Mouse (Mus musculus) embryonic facial prominence, embryonic 14.5 days (tissue): Measurements from ENCODE around the gene Narfl. TPM values are rescaled to one million over a fixed set of nuclear protein-coding genes. Genes with fewer than 3 reads are reported as not detected.
A peak's percentile ranks its signal among the peaks of the same experiment; 100 is the strongest.

ENCODE experiments used
- ATAC-seq: fragments of 200-750 bp; cut with Nextera tagmentation; 2 replicates; pipeline ENCODE4 v1.8.0; 2017; ENCODE audit warnings: low read depth, moderate number of reproducible peaks, moderate TSS enrichment
- DNase-seq: peaks from one replicate; pipeline ENCODE4 v3.0.0-alpha.2; 2015; ENCODE audit warnings: low spot score
- H3K27ac ChIP-seq: fragments of 300-500 bp; sonication (generic); replicated peaks from 2 replicates; pipeline ENCODE4 v1.5.1; 2014; ENCODE audit warnings: low read depth, mild to moderate bottlenecking, low read length, moderate library complexity
- H3K27me3 ChIP-seq: fragments of 300-500 bp; sonication (generic); replicated peaks from 2 replicates; pipeline ENCODE4 v1.6.1; 2014; ENCODE audit warnings: low read length; ENCODE audit not compliant: control insufficient read depth, insufficient read depth
- H3K36me3 ChIP-seq: fragments of 300-500 bp; sonication (generic); 2 replicates; pipeline ENCODE4 v1.6.1; 2014; ENCODE audit warnings: low read length, mixed read lengths; ENCODE audit not compliant: control insufficient read depth, insufficient read depth
- H3K4me1 ChIP-seq: fragments of 300-500 bp; sonication (generic); 2 replicates; pipeline ENCODE4 v1.6.1; 2014; ENCODE audit warnings: antibody characterized with exemption, low read length; ENCODE audit not compliant: control insufficient read depth, insufficient read depth
- H3K4me2 ChIP-seq: fragments of 300-500 bp; sonication (generic); 2 replicates; pipeline ENCODE4 v1.6.1; 2014; ENCODE audit warnings: low read depth, mild to moderate bottlenecking, low read length, moderate library complexity, mixed read lengths
- H3K4me3 ChIP-seq: fragments of 300-500 bp; sonication (generic); 2 replicates; pipeline ENCODE4 v1.5.1; 2014; ENCODE audit warnings: low read depth, mild to moderate bottlenecking, low read length
- H3K9ac ChIP-seq: fragments of 300-500 bp; sonication (generic); 2 replicates; pipeline ENCODE4 v1.6.1; 2014; ENCODE audit warnings: low read depth, mild to moderate bottlenecking, low read length, moderate library complexity, mixed read lengths
- H3K9me3 ChIP-seq: fragments of 300-500 bp; sonication (generic); 2 replicates; pipeline ENCODE4 v1.6.1; 2016; ENCODE audit warnings: low read length; ENCODE audit not compliant: control insufficient read depth
- WGBS: fragments of 180-500 bp; shearing (Covaris S2); extraction: QIAGEN DNeasy Blood & Tissue Kit; methylation state at CpG from one replicate; pipeline ENCODE4 v1.1.7; 2014; 5-methylcytosine and 5-hydroxymethylcytosine counted together
- polyA plus RNA-seq: library from polyadenylated mRNA; unstranded; fragments of >200 nt; fragmentation: Nextera tagmentation; extraction: Ambion mirVana; gene quantifications from 2 replicates; pipeline ENCODE4 v1.2.1, GENCODE M21; 2014

Gene Narfl
- polyA plus RNA-seq, 1 experiment from 2014 or later, result 27.2 TPM

DNA sequence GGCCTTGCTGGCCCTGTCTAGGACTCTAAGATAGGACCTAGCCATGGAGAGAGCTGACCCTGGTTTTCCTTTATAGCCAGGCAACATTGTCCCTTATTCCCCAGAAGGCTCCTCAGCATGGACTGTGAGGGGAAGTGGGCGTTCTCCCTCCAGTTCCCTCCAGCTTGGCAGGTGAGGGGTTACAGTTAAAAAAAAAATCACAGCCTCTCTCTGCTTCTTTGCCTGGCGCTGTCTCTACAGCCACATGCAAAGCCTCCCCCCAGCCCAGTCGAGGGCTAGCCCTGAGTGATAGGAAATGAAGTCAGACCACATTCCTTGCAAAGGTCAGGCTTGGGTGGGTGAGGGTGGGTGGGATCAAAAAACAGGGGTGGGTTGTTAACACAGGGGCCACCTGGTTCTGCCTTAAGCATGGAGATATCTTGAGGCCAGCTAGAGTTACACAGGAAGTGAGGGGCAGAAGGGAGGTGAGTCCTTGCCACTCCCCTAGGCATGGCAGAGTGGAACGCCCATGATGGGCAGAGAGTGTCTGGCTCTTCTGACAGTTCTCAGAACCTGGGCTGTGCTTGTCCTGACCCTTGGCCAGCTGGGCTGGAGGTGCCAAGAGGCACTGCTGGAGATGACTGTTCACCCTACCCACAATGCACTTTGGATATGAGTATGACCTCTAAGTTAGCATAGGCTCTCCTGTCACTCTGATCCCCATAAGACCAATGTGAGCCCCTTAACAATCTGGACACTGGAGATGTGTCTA lies 17.8 kb upstream of the Narfl start:
- WGBS, result 21% methylated on average over 4 of the region's 4 CpGs
- Histone ChIP-seq H3K9ac (no peak overlapping the region), H3K27me3 (no peaks in the 10 kb centered on the region), H3K27ac (no peak overlapping the region), H3K4me3 (no peak overlapping the region), H3K36me3 (no peaks in the 10 kb centered on the region), H3K4me1 (peaks cover 3% of the 10 kb centered on the region; the same call in 1 of the 2 replicates), H3K4me2 (no peak overlapping the region), H3K9me3 (no peaks in the 10 kb centered on the region)
- peak; percentile 11 for DNase-seq
- ATAC-seq, result no peak

DNA sequence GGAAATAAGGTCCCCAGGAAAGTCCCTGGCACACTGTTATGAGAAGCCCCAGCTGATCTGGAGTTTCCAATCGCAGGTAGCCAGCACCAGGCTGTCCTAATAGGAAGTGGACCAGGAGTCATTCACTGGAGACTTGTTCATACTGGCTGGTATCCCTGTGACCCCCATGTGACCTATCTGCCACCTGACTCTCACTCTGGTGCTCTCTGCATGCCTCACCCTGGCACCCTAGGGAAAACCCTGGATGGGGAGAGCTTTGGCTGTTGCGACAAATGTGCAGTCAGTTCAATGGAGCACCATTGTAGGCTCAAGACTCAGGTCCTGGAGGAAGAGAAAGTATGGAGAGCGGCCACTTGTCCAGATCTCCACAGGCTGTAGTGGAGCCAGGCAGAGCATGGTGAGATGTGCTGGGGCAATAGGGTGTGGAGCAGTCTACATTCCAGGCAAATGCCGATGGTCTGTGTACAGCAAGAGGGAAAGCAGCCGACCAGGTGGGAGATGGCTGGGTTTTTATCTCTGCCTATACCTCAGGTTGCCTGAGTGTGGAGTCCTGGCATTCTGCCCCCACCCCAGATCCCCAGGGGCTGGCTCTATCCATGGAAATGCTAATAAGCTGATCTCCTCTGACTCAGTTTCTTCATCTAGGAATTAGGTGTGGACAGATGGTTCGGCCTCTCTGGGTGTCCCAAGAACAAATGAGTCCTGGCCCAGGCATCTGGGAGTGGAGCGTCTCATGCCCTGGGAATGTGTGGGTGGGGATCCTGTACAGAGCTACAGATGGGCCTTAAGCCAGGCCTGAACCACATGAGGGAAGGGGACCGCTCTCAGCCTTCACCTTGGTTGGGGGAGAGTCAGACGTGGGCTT lies 17.0 kb upstream of the Narfl start:
- no peaks in the 10 kb centered on the region for H3K4me1 ChIP-seq
- H3K4me3 ChIP-seq, result no peak overlapping the region
- H3K9me3 ChIP-seq, result no peaks in the 10 kb centered on the region
- H3K27me3 ChIP-seq, result no peaks in the 10 kb centered on the region
- no peak overlapping the region for H3K4me2 ChIP-seq
- DNase-seq (no peak), ATAC-seq (no peak)
- H3K9ac ChIP-seq, result no peak overlapping the region; the same call in 1 of the 2 replicates
- no peaks in the 10 kb centered on the region for H3K36me3 ChIP-seq
- no peak overlapping the region for H3K27ac ChIP-seq
- 65% methylated on average over 9 of the region's 9 CpGs for WGBS

DNA sequence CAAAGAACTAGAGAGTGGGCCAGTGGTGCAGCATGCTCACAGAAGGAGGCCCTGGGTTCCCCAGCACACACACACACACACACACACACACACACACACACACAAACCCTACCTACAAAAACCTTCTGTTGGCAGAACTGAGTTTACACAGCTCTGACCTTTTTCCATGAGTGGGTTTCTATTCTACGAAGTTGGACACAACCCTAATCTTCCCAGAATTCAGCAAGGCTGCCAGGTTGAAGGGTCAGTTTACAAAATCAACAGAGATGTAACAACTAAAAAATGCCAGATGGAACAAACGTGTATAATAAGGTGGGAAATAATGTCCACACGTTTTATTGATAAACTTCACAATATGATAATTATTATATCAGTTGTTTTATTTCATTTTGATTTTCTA lies 15.9 kb upstream of the Narfl start:
- H3K27me3 ChIP-seq, result no peaks in the 10 kb centered on the region
- no peak overlapping the region for H3K27ac ChIP-seq
- WGBS, result 57% methylated on average over 3 of the region's 3 CpGs
- no peak overlapping the region for H3K4me2 ChIP-seq
- H3K4me1 ChIP-seq, result no peaks in the 10 kb centered on the region
- no peak overlapping the region for H3K9ac ChIP-seq
- H3K9me3 ChIP-seq, result no peaks in the 10 kb centered on the region
- no peak overlapping the region for H3K4me3 ChIP-seq
- DNase-seq (no peak), ATAC-seq (no peak)
- H3K36me3 ChIP-seq, result no peaks in the 10 kb centered on the region

GRCm38 (mm10) chr17:25760148-25760547 lies 13.4 kb upstream of the Narfl start:
- Histone ChIP-seq H3K9ac (no peak overlapping the region), H3K4me2 (no peak overlapping the region), H3K27me3 (no peaks in the 10 kb centered on the region), H3K4me3 (no peak overlapping the region), H3K9me3 (no peaks in the 10 kb centered on the region), H3K4me1 (no peaks in the 10 kb centered on the region), H3K27ac (no peak overlapping the region), H3K36me3 (no peaks in the 10 kb centered on the region)
- no peak for ATAC-seq
- DNase-seq, result no peak
- WGBS, result 78% methylated on average over 8 of the region's 8 CpGs

GRCm38 (mm10) chr17:25761561-25761970 lies 12.0 kb upstream of the Narfl start:
- H3K27me3 ChIP-seq, result no peaks in the 10 kb centered on the region

DNA sequence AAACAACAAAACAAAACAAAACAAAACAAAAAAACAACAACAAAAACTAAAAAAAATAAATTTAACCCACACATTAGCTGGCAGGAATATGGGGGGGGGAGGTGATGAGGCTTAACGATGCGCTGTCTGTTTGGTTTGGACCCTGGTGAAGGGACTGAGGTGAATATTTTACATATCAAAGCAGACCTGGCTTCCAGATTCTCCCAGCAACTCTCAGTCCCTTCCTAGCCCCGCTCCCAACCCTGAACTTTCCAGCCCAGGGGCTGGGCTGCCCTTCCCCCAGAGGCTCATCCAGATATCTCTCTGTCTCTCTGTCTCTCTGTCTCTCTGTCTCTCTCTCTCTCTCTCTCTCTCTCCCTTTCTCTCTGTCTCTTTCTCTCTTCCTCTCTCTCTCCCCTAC lies 11.0 kb upstream of the Narfl start:
- no peak overlapping the region for H3K4me3 ChIP-seq
- no peaks in the 10 kb centered on the region for H3K36me3 ChIP-seq
- ATAC-seq (no peak), DNase-seq (no peak)
- 38% methylated on average over 3 of the region's 3 CpGs for WGBS
- no peak overlapping the region for H3K9ac ChIP-seq
- no peaks in the 10 kb centered on the region for H3K4me1 ChIP-seq
- H3K4me2 ChIP-seq, result no peak overlapping the region
- H3K27me3 ChIP-seq, result no peaks in the 10 kb centered on the region
- no peaks in the 10 kb centered on the region for H3K9me3 ChIP-seq
- no peak overlapping the region for H3K27ac ChIP-seq

More at GRCm38 (mm10) chr17:25761561-25761970, 12.0 kb upstream of the Narfl start:
- Histone ChIP-seq H3K36me3 (no peaks in the 10 kb centered on the region), H3K27ac (no peak overlapping the region), H3K9ac (no peak overlapping the region), H3K4me2 (no peak overlapping the region), H3K4me3 (no peak overlapping the region), H3K9me3 (no peaks in the 10 kb centered on the region), H3K4me1 (no peaks in the 10 kb centered on the region)
- ATAC-seq (no peak; the same call in 1 of the 2 replicates), DNase-seq (peak; percentile 42)
- WGBS, result 29% methylated on average over 4 of the region's 4 CpGs

DNA sequence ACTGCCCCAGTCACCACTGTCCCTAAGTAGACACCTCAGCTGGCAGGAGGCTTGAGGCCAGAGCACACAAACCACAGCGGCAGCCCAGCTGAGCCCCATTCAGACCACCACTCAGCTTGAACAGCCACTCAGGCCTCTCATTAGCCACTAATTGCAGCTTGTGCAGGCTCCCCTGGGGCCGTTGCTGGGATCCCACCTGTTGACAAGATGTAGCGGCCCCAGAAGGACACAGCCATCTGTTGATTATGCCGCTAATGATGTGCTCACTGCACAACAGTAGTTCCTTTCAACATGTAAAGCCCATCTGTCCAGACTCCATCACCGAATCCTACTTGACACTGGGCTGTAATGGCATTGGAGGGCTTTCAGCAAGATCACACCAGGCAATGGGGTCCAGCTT lies 7.7 kb upstream of the Narfl start:
- no peak overlapping the region for H3K4me3 ChIP-seq
- no peaks in the 10 kb centered on the region for H3K27me3 ChIP-seq
- H3K9me3 ChIP-seq, result no peaks in the 10 kb centered on the region
- DNase-seq (peak; percentile 86), ATAC-seq (peak; percentile 72)
- WGBS, result 35% methylated on average over 4 of the region's 5 CpGs
- H3K4me2 ChIP-seq, result no peak overlapping the region
- H3K9ac ChIP-seq, result no peak overlapping the region
- no peaks in the 10 kb centered on the region for H3K36me3 ChIP-seq
- H3K4me1 ChIP-seq, result no peaks in the 10 kb centered on the region
- H3K27ac ChIP-seq, result no peak overlapping the region

GRCm38 (mm10) chr17:25769331-25769730 lies 4.2 kb upstream of the Narfl start:
- Histone ChIP-seq H3K36me3 (no peaks in the 10 kb centered on the region), H3K4me2 (no peak overlapping the region), H3K9ac (no peak overlapping the region), H3K4me1 (0 out of 2 replicates have a peak, but pooled peaks cover 3% of the 10 kb centered on the region), H3K9me3 (no peaks in the 10 kb centered on the region), H3K4me3 (no peak overlapping the region), H3K27ac (no peak overlapping the region), H3K27me3 (no peaks in the 10 kb centered on the region)
- WGBS, result 38% methylated on average over 9 of the region's 9 CpGs
- DNase-seq (peak; percentile 39), ATAC-seq (0 out of 2 replicates have a peak, but pooled peaks have one; percentile 10)
